ENCODE assay signal across 20 mouse cellular contexts in genomic region chr6:42330216-42330615, GRCm38 (mm10). TPM values are rescaled to one million over a fixed set of nuclear protein-coding genes. Genes with fewer than 3 reads are reported as not detected.
DNase-seq lines count a peak whose midpoint lies in the region; ATAC-seq and TF ChIP-seq lines count a peak whose summit lies in the region.
"Had no signal": no experiment of that assay in that cellular context is flagged by ENCODE, and none has a peak within 500 bp of the region (broad histone marks: within the 10 kb centered on the region; RNA-seq: fewer than 3 reads in every experiment).

No protein-coding gene starts in this region.

- no peak overlapping the region for H3K27ac ChIP-seq in hindbrain, embryonic 16.5 days (ENCODE audit: low read depth, low read length)
- H3K27ac ChIP-seq in hindbrain, embryonic 14.5 days, result no peak overlapping the region
- H3K27ac ChIP-seq in stomach, postnatal 0 days (replicated peaks), result no peak overlapping the region
- H3K27ac ChIP-seq: forebrain, embryonic 13.5 days; heart, embryonic 15.5 days; midbrain, embryonic 10.5 days had no signal

- no peak for DNase-seq in hindbrain, embryonic 14.5 days (ENCODE audit: low spot score)
- peak; percentile 91 for DNase-seq in brain, adult 2 months (ENCODE audit: low read depth, low spot score)
- peak; percentile 84 for DNase-seq in cerebellum, adult 9-10 months
- DNase-seq in stomach, postnatal 0 days (ENCODE audit: low spot score), result no peak
- no peak for DNase-seq in right cerebral cortex, postnatal 36 days (ENCODE audit: low spot score in 2 of 2)
- DNase-seq: adrenal gland, postnatal 10 days; gastrocnemius, postnatal 36 days; heart, postnatal 4 days; kidney, postnatal 10 days; lung, postnatal 10 days had no signal

- H3K4me3 ChIP-seq in hindbrain, embryonic 16.5 days (ENCODE audit: low read length), result no peak overlapping the region
- H3K4me3 ChIP-seq in hindbrain, embryonic 14.5 days (replicated peaks; ENCODE audit: low read length), result no peak overlapping the region
- no peak overlapping the region for H3K4me3 ChIP-seq in stomach, postnatal 0 days (ENCODE audit: low read depth, low read length)
- H3K4me3 ChIP-seq: forebrain, embryonic 13.5 days; heart, embryonic 15.5 days; midbrain, embryonic 10.5 days had no signal

- peak; percentile 13; the same call in 1 of the 2 replicates for ATAC-seq in hindbrain, embryonic 16.5 days
- no peak for ATAC-seq in hindbrain, embryonic 14.5 days (ENCODE audit: low FRiP score)
- peak; percentile 21; the same call in 1 of the 2 replicates for ATAC-seq in stomach, postnatal 0 days (ENCODE audit: low FRiP score, low TSS enrichment)
- no peak for ATAC-seq in monocyte, adult 5-6 weeks (replicated peaks; ENCODE audit: insufficient number of reproducible peaks, low FRiP score, low TSS enrichment, poor library complexity, severe bottlenecking)
- ATAC-seq: activated CD4-positive, CD25-positive, alpha-beta regulatory T cell, adult 4 months; forebrain, embryonic 13.5 days; inflammation-experienced regulatory T-cells, adult 6 months had no signal

- H3K9me3 ChIP-seq in hindbrain, embryonic 16.5 days (ENCODE audit: control insufficient read depth, low read length), result no peaks in the 10 kb centered on the region
- no peaks in the 10 kb centered on the region for H3K9me3 ChIP-seq in hindbrain, embryonic 14.5 days (ENCODE audit: control insufficient read depth, low read length)
- no peaks in the 10 kb centered on the region for H3K9me3 ChIP-seq in stomach, postnatal 0 days (ENCODE audit: control insufficient read depth, low read length)
- H3K9me3 ChIP-seq: forebrain, embryonic 13.5 days; heart, embryonic 15.5 days had no signal

- 80% methylated on average over 3 of the region's 3 CpGs for WGBS in hindbrain, embryonic 16.5 days
- 80% methylated on average over 3 of the region's 3 CpGs for WGBS in hindbrain, embryonic 14.5 days
- whole genome bisulfite sequencing in stomach, postnatal 0 days, result 75% methylated on average over 3 of the region's 3 CpGs

- H3K4me2 ChIP-seq in hindbrain, embryonic 16.5 days (ENCODE audit: low read length), result no peak overlapping the region
- no peak overlapping the region for H3K4me2 ChIP-seq in hindbrain, embryonic 14.5 days (replicated peaks)
- no peak overlapping the region for H3K4me2 ChIP-seq in stomach, postnatal 0 days (replicated peaks; ENCODE audit: low read depth)
- H3K4me2 ChIP-seq: forebrain, embryonic 13.5 days; heart, embryonic 15.5 days had no signal

- no peaks in the 10 kb centered on the region for H3K36me3 ChIP-seq in hindbrain, embryonic 16.5 days (ENCODE audit: control insufficient read depth, insufficient read depth, low read length)
- no peaks in the 10 kb centered on the region for H3K36me3 ChIP-seq in hindbrain, embryonic 14.5 days (replicated peaks; ENCODE audit: control insufficient read depth, insufficient read depth)
- no peaks in the 10 kb centered on the region for H3K36me3 ChIP-seq in stomach, postnatal 0 days (ENCODE audit: control insufficient read depth, insufficient read depth, low read length)
- H3K36me3 ChIP-seq: heart, embryonic 15.5 days; midbrain, embryonic 10.5 days had no signal

- H3K27me3 ChIP-seq in hindbrain, embryonic 16.5 days (replicated peaks; ENCODE audit: control insufficient read depth, insufficient read depth, low read length), result no peaks in the 10 kb centered on the region
- no peaks in the 10 kb centered on the region for H3K27me3 ChIP-seq in hindbrain, embryonic 14.5 days (ENCODE audit: control insufficient read depth, insufficient read depth, low read length)
- H3K27me3 ChIP-seq in stomach, postnatal 0 days (ENCODE audit: control insufficient read depth, insufficient read depth, low read length), result no peaks in the 10 kb centered on the region
- H3K27me3 ChIP-seq: forebrain, embryonic 13.5 days; heart, embryonic 15.5 days had no signal

- TF ChIP-seq EP300 in stomach, postnatal 0 days (optimal IDR thresholded peaks at IDR 0.05), result no peak

- H3K4me1 ChIP-seq in hindbrain, embryonic 16.5 days (ENCODE audit: control insufficient read depth, insufficient read depth, low read depth, low read length), result no peaks in the 10 kb centered on the region
- no peaks in the 10 kb centered on the region for H3K4me1 ChIP-seq in hindbrain, embryonic 14.5 days (replicated peaks; ENCODE audit: control insufficient read depth, insufficient read depth, low read length)
- no peaks in the 10 kb centered on the region for H3K4me1 ChIP-seq in stomach, postnatal 0 days (replicated peaks; ENCODE audit: control insufficient read depth, insufficient read depth)
- H3K4me1 ChIP-seq: forebrain, embryonic 13.5 days; heart, embryonic 15.5 days had no signal

- TF ChIP-seq CTCF in stomach, postnatal 0 days (IDR thresholded peaks at IDR 0.05; ENCODE audit: low read depth), result no peak

- H3K9ac ChIP-seq in hindbrain, embryonic 16.5 days (ENCODE audit: low read depth, low read length), result no peak overlapping the region
- H3K9ac ChIP-seq in hindbrain, embryonic 14.5 days, result no peak overlapping the region
- H3K9ac ChIP-seq in stomach, postnatal 0 days (ENCODE audit: low read length), result no peak overlapping the region
- H3K9ac ChIP-seq: forebrain, embryonic 13.5 days; heart, embryonic 15.5 days had no signal

RNA-seq across cellular contexts. Expression of gene Fam131b, which starts 5.8 kb away (rescaled TPM):
- polyA plus RNA-seq in hindbrain, embryonic 16.5 days (2015; fragmentation: Nextera tagmentation; extraction: Ambion mirVana), result 7.2 and 7.3 TPM in 2 replicates
- polyA plus RNA-seq in hindbrain, embryonic 14.5 days (2014; fragmentation: Nextera tagmentation; extraction: Ambion mirVana), result 7.2 and 7.9 TPM in 2 replicates
- 0.10 and 0.12 TPM in 2 replicates for polyA plus RNA-seq in stomach, postnatal 0 days (2015; fragmentation: Nextera tagmentation; extraction: Ambion mirVana)
- total RNA-seq in monocyte, adult 5-6 weeks (2017), result 0.10 to 0.32 TPM in 2 of 3 replicates, not detected in the other
- total RNA-seq: liver, adult 2 months; neutrophil, adult 5-6 weeks had no signal
- polyA plus RNA-seq: activated CD4-positive, CD25-positive, alpha-beta regulatory T cell, adult 4 months; inflammation-experienced regulatory T-cells, adult 6 months; liver, adult 2 months; liver, embryonic 16.5 days had no signal

RNA-seq across cellular contexts. Expression of gene Zyx, which starts 19.2 kb away (rescaled TPM):
- 52.4 and 69.7 TPM in 2 replicates for polyA plus RNA-seq in hindbrain, embryonic 16.5 days (2015; fragmentation: Nextera tagmentation; extraction: Ambion mirVana)
- polyA plus RNA-seq in hindbrain, embryonic 14.5 days (2014; fragmentation: Nextera tagmentation; extraction: Ambion mirVana), result 56.6 and 60.3 TPM in 2 replicates
- 60.5 and 68.0 TPM in 2 replicates for polyA plus RNA-seq in stomach, postnatal 0 days (2015; fragmentation: Nextera tagmentation; extraction: Ambion mirVana)
- total RNA-seq in monocyte, adult 5-6 weeks (2017), result 102 to 184 TPM (median 117 TPM) in 3 replicates

RNA-seq across cellular contexts. Expression of gene Epha1, which starts 42.9 kb away (rescaled TPM):
- 0.25 and 0.49 TPM in 2 replicates for polyA plus RNA-seq in hindbrain, embryonic 16.5 days (2015; fragmentation: Nextera tagmentation; extraction: Ambion mirVana)
- 0.16 and 0.24 TPM in 2 replicates for polyA plus RNA-seq in hindbrain, embryonic 14.5 days (2014; fragmentation: Nextera tagmentation; extraction: Ambion mirVana)
- polyA plus RNA-seq in stomach, postnatal 0 days (2015; fragmentation: Nextera tagmentation; extraction: Ambion mirVana), result 19.9 and 20.1 TPM in 2 replicates
- total RNA-seq in monocyte, adult 5-6 weeks (2017), result 0.29 to 0.43 TPM in 2 of 3 replicates, not detected in the other

RNA-seq across cellular contexts. Expression of gene Clcn1, which starts 43.7 kb away (rescaled TPM):
- 0.99 and 1.2 TPM in 2 replicates for polyA plus RNA-seq in hindbrain, embryonic 16.5 days (2015; fragmentation: Nextera tagmentation; extraction: Ambion mirVana)
- 0.94 and 1.9 TPM in 2 replicates for polyA plus RNA-seq in hindbrain, embryonic 14.5 days (2014; fragmentation: Nextera tagmentation; extraction: Ambion mirVana)
- 0.06 and 0.12 TPM in 2 replicates for polyA plus RNA-seq in stomach, postnatal 0 days (2015; fragmentation: Nextera tagmentation; extraction: Ambion mirVana)
- total RNA-seq in monocyte, adult 5-6 weeks (2017), result not detected in 3 replicates
- polyA plus RNA-seq: activated CD4-positive, CD25-positive, alpha-beta regulatory T cell, adult 4 months; inflammation-experienced regulatory T-cells, adult 6 months had no signal

Comparison
In these comparisons a context has a peak if more than half of its experiments do, and no peak if none do; other contexts are left out.
1. ATAC-seq: peak in hindbrain, embryonic 16.5 days (single experiment) and stomach, postnatal 0 days (single experiment); none in hindbrain, embryonic 14.5 days (single experiment) and monocyte, adult 5-6 weeks (single experiment).
2. DNase-seq: peak in brain, adult 2 months (single experiment) and cerebellum, adult 9-10 months (single experiment); none in hindbrain, embryonic 14.5 days (single experiment), stomach, postnatal 0 days (single experiment) and right cerebral cortex, postnatal 36 days (0 of 2).
3. RNA of gene Epha1, which starts 42.9 kb away (polyA plus RNA-seq): 19.9 to 20.1 TPM in stomach, postnatal 0 days; 0.25 to 0.49 TPM in hindbrain, embryonic 16.5 days and 0.16 to 0.24 TPM in hindbrain, embryonic 14.5 days; every median in the first group is over 10 times any median in the second.